Mouse (Mus musculus): ENCODE results near the gene Prkab1. TPM values are rescaled to one million over a fixed set of nuclear protein-coding genes. Genes with fewer than 3 reads are reported as not detected.

The Prkab1 gene
- total and polyA plus RNA-seq, 2 experiments from 2014 or later = 38.6 to 39.6 TPM

GRCm38 (mm10) chr5:116012503-116012902, 11.8 kb downstream of the Prkab1 start:
- no peak overlapping the region for H3K27ac ChIP-seq (ENCODE audit: low read depth)
- H3K9me3 ChIP-seq (replicated peaks; ENCODE audit: control insufficient read depth, low read length) = no peaks in the 10 kb centered on the region
- H3K4me3 ChIP-seq (ENCODE audit: low read depth, low read length) = no peak overlapping the region
- H3K4me2 ChIP-seq (ENCODE audit: low read depth, low read length) = no peak overlapping the region
- WGBS = 87% methylated on average over 7 of the region's 7 CpGs
- no peak for ATAC-seq (ENCODE audit: insufficient read depth, low read depth)
- peaks cover 49% of the 10 kb centered on the region for H3K36me3 ChIP-seq (replicated peaks; ENCODE audit: control insufficient read depth, insufficient read depth, low read length)
- TF ChIP-seq CTCF (IDR thresholded peaks at IDR 0.05; ENCODE audit: low read depth) (no peak), EP300 (IDR thresholded peaks at IDR 0.05; ENCODE audit: low read depth) (no peak)
- no peaks in the 10 kb centered on the region for H3K27me3 ChIP-seq (ENCODE audit: control insufficient read depth, insufficient read depth, low read length)
- no peak overlapping the region for H3K9ac ChIP-seq (replicated peaks; ENCODE audit: low read depth, low read length)
- no peak for DNase-seq (ENCODE audit: low spot score)
- H3K4me1 ChIP-seq (ENCODE audit: control insufficient read depth, insufficient read depth) = no peaks in the 10 kb centered on the region

- no peak for DNase-seq (ENCODE audit: low spot score)
- no peaks in the 10 kb centered on the region for H3K9me3 ChIP-seq (replicated peaks; ENCODE audit: control insufficient read depth, low read length)
- no peak for TF ChIP-seq CTCF (IDR thresholded peaks at IDR 0.05; ENCODE audit: low read depth)
- no peak for TF ChIP-seq EP300 (IDR thresholded peaks at IDR 0.05; ENCODE audit: low read depth)
- no peak overlapping the region for H3K4me2 ChIP-seq (ENCODE audit: low read depth, low read length)
- no peak overlapping the region for H3K27ac ChIP-seq (ENCODE audit: low read depth)
- H3K4me1 ChIP-seq (ENCODE audit: control insufficient read depth, insufficient read depth) = no peaks in the 10 kb centered on the region
- H3K36me3 ChIP-seq (replicated peaks; ENCODE audit: control insufficient read depth, insufficient read depth, low read length) = peaks cover 47% of the 10 kb centered on the region
- no peak overlapping the region for H3K4me3 ChIP-seq (ENCODE audit: low read depth, low read length)
- no peaks in the 10 kb centered on the region for H3K27me3 ChIP-seq (ENCODE audit: control insufficient read depth, insufficient read depth, low read length)
- ATAC-seq (ENCODE audit: insufficient read depth, low read depth) = no peak
- no peak overlapping the region for H3K9ac ChIP-seq (replicated peaks; ENCODE audit: low read depth, low read length)
- WGBS = 89% methylated on average over 7 of the region's 7 CpGs
Observed at GRCm38 (mm10) chr5:116011700-116012099, 12.6 kb downstream of the Prkab1 start.

- no peak overlapping the region for H3K4me2 ChIP-seq (ENCODE audit: low read depth, low read length)
- H3K4me1 ChIP-seq (ENCODE audit: control insufficient read depth, insufficient read depth) = no peaks in the 10 kb centered on the region
- ATAC-seq (ENCODE audit: insufficient read depth, low read depth) (no peak), DNase-seq (ENCODE audit: low spot score) (no peak)
- H3K27ac ChIP-seq (ENCODE audit: low read depth) = no peak overlapping the region
- TF ChIP-seq CTCF (IDR thresholded peaks at IDR 0.05; ENCODE audit: low read depth) (no peak), EP300 (IDR thresholded peaks at IDR 0.05; ENCODE audit: low read depth) (no peak)
- H3K9me3 ChIP-seq (replicated peaks; ENCODE audit: control insufficient read depth, low read length) = no peaks in the 10 kb centered on the region
- WGBS = 66% methylated on average over 2 of the region's 2 CpGs
- peaks cover 31% of the 10 kb centered on the region for H3K36me3 ChIP-seq (replicated peaks; ENCODE audit: control insufficient read depth, insufficient read depth, low read length)
- no peaks in the 10 kb centered on the region for H3K27me3 ChIP-seq (ENCODE audit: control insufficient read depth, insufficient read depth, low read length)
- H3K4me3 ChIP-seq (ENCODE audit: low read depth, low read length) = no peak overlapping the region
- no peak overlapping the region for H3K9ac ChIP-seq (replicated peaks; ENCODE audit: low read depth, low read length)
Observed at GRCm38 (mm10) chr5:116009884-116010627, 14.3 kb downstream of the Prkab1 start.

GRCm38 (mm10) chr5:116009091-116009851, 15.0 kb downstream of the Prkab1 start:
- H3K9ac ChIP-seq (replicated peaks; ENCODE audit: low read depth, low read length) = no peak overlapping the region
- H3K27me3 ChIP-seq (ENCODE audit: control insufficient read depth, insufficient read depth, low read length) = no peaks in the 10 kb centered on the region
- no peaks in the 10 kb centered on the region for H3K4me1 ChIP-seq (ENCODE audit: control insufficient read depth, insufficient read depth)
- ATAC-seq (ENCODE audit: insufficient read depth, low read depth) (no peak), DNase-seq (ENCODE audit: low spot score) (no peak)
- no peak overlapping the region for H3K4me2 ChIP-seq (ENCODE audit: low read depth, low read length)
- H3K27ac ChIP-seq (ENCODE audit: low read depth) = no peak overlapping the region
- no peaks in the 10 kb centered on the region for H3K9me3 ChIP-seq (replicated peaks; ENCODE audit: control insufficient read depth, low read length)
- H3K36me3 ChIP-seq (replicated peaks; ENCODE audit: control insufficient read depth, insufficient read depth, low read length) = peaks cover 23% of the 10 kb centered on the region
- WGBS = 82% methylated on average over 15 of the region's 15 CpGs
- no peak overlapping the region for H3K4me3 ChIP-seq (ENCODE audit: low read depth, low read length)
- TF ChIP-seq EP300 (IDR thresholded peaks at IDR 0.05; ENCODE audit: low read depth) (no peak), CTCF (IDR thresholded peaks at IDR 0.05; ENCODE audit: low read depth) (no peak)

- Histone ChIP-seq H3K9me3 (replicated peaks; ENCODE audit: control insufficient read depth, low read length) (no peaks in the 10 kb centered on the region), H3K4me3 (ENCODE audit: low read depth, low read length) (no peak overlapping the region), H3K9ac (replicated peaks; ENCODE audit: low read depth, low read length) (no peak overlapping the region), H3K36me3 (replicated peaks; ENCODE audit: control insufficient read depth, insufficient read depth, low read length) (peaks cover 7% of the 10 kb centered on the region; the same call in 1 of the 2 replicates), H3K27ac (ENCODE audit: low read depth) (no peak overlapping the region), H3K27me3 (ENCODE audit: control insufficient read depth, insufficient read depth, low read length) (no peaks in the 10 kb centered on the region), H3K4me1 (ENCODE audit: control insufficient read depth, insufficient read depth) (no peaks in the 10 kb centered on the region), H3K4me2 (ENCODE audit: low read depth, low read length) (no peak overlapping the region)
- no peak for ATAC-seq (ENCODE audit: insufficient read depth, low read depth)
- WGBS = 77% methylated on average over 13 of the region's 13 CpGs
- no peak for DNase-seq (ENCODE audit: low spot score)
- no peak for TF ChIP-seq CTCF (IDR thresholded peaks at IDR 0.05; ENCODE audit: low read depth)
- TF ChIP-seq EP300 (IDR thresholded peaks at IDR 0.05; ENCODE audit: low read depth) = no peak
Observed at GRCm38 (mm10) chr5:116007723-116008122, 16.6 kb downstream of the Prkab1 start.
